Mouse (Mus musculus): ENCODE measurements around the gene Atoh7. TPM values are rescaled to one million over a fixed set of nuclear protein-coding genes. Genes with fewer than 3 reads are reported as not detected.

Atoh7 gene
- total RNA-seq, 2 experiments from 2014 or later: 0.41 to 1.1 TPM

GRCm38 (mm10) chr10:63132356-63132755 is 32.9 kb downstream of the Atoh7 start:
- intact Hi-C loops (cut with DNase I; ENCODE audit: low total_unique reads): no loop called here
- no peak for DNase-seq

GRCm38 (mm10) chr10:63133326-63133725 is 33.9 kb downstream of the Atoh7 start:
- intact Hi-C loops (cut with DNase I; ENCODE audit: low total_unique reads): no loop called here
- no peak for DNase-seq

GRCm38 (mm10) chr10:63135680-63136079 is 36.2 kb downstream of the Atoh7 start:
- DNase-seq: no peak
- intact Hi-C loops (cut with DNase I; ENCODE audit: low total_unique reads): no loop called here

- DNase-seq: no peak
- intact Hi-C loops (cut with DNase I; ENCODE audit: low total_unique reads): no loop called here
These were observed 37.0 kb downstream of the Atoh7 start for GRCm38 (mm10) chr10:63136436-63136835.

- DNase-seq: no peak
- intact Hi-C loops (cut with DNase I; ENCODE audit: low total_unique reads): no loop called here
These were observed 43.2 kb downstream of the Atoh7 start for GRCm38 (mm10) chr10:63142660-63143059.

Other genes with a start within 250 kb of the Atoh7 start
- 10 to 100 TPM in 1 of 2 experiments, 1 to 10 TPM in 1; 7.4 to 11.4 TPM for gene Tet1, start 190.7 kb upstream of the Atoh7 start, total RNA-seq (2021)
- gene Slc25a16, start 179.0 kb upstream of the Atoh7 start, total RNA-seq (2021): 10 to 100 TPM; 18.5 to 19.8 TPM
- gene Dna2, start 152.6 kb upstream of the Atoh7 start, total RNA-seq (2021): 1 to 10 TPM in 1 of 2 experiments, under 1 TPM in 1; 0.94 to 1.4 TPM
- gene Rufy2, start 119.4 kb upstream of the Atoh7 start, total RNA-seq (2021): 1 to 10 TPM; 7.4 to 8.4 TPM
- gene Hnrnph3, start 75.4 kb upstream of the Atoh7 start, total RNA-seq (2021): 10 to 100 TPM; 12.6 to 14.4 TPM
- 1 to 10 TPM; 1.8 to 2.0 TPM for gene Pbld2, start 75.3 kb upstream of the Atoh7 start, total RNA-seq (2021)
- under 1 TPM; 0.45 to 0.47 TPM for gene Pbld1, start 39.5 kb upstream of the Atoh7 start, total RNA-seq (2021)
- 100 to 1,000 TPM; 240 to 247 TPM for gene Mypn, start 104.3 kb downstream of the Atoh7 start, total RNA-seq (2021)
- 10 to 100 TPM; 18.1 to 20.6 TPM for gene Herc4, start 144.2 kb downstream of the Atoh7 start, total RNA-seq (2021)